Mouse (Mus musculus) common myeloid progenitor, adult 5-6 weeks (primary cell): ENCODE results near the gene Midn. TPM values are rescaled to one million over a fixed set of nuclear protein-coding genes. Genes with fewer than 3 reads are reported as not detected.

Experiments used
- ATAC-seq: replicated peaks from 2 replicates; pipeline ENCODE4 v1.8.0; 2016; ENCODE audit warnings: low read depth, mild to moderate bottlenecking, moderate TSS enrichment, inconsistent platforms; ENCODE audit not compliant: poor library complexity, severe bottlenecking
- total RNA-seq: library from RNA; stranded (forward); fragments of 200-1000, 187-1606 nt; gene quantifications from 2 replicates; pipeline ENCODE4 v1.2.3, GENCODE M21; 2017

Gene Midn
- 15.8 and 18.4 TPM in 2 replicates for total RNA-seq

GRCm38 (mm10) chr10:80147719-80148601, at the start of gene Midn:
Gene Midn (plus strand): TSS chr10:80148272.
- peak; percentile 12 for ATAC-seq

- no peak for ATAC-seq
Observed at GRCm38 (mm10) chr10:80098630-80099029, 49.4 kb upstream of the Midn start.

GRCm38 (mm10) chr10:80100982-80101381, 47.1 kb upstream of the Midn start:
- ATAC-seq = no peak

GRCm38 (mm10) chr10:80102216-80102915, 45.7 kb upstream of the Midn start:
- ATAC-seq = peak; percentile 72

- no peak for ATAC-seq
Observed at GRCm38 (mm10) chr10:80103032-80103431, 45.0 kb upstream of the Midn start.

GRCm38 (mm10) chr10:80104181-80104580, 43.9 kb upstream of the Midn start:
- ATAC-seq = no peak

GRCm38 (mm10) chr10:80105460-80105859, 42.6 kb upstream of the Midn start, which contains the start of gene Sbno2:
Gene Sbno2 (minus strand): TSS chr10:80105571.
- ATAC-seq = peak; percentile 57

GRCm38 (mm10) chr10:80105926-80106325, 42.1 kb upstream of the Midn start:
- ATAC-seq = no peak

GRCm38 (mm10) chr10:80107678-80108077, 40.4 kb upstream of the Midn start:
- ATAC-seq = no peak

- ATAC-seq = peak; percentile 52
Observed at GRCm38 (mm10) chr10:80114341-80115284, 33.5 kb upstream of the Midn start.

GRCm38 (mm10) chr10:80115290-80115943, 32.7 kb upstream of the Midn start, which contains the start of gene Stk11:
Gene Stk11 (plus strand): TSS chr10:80115803.
- peak; percentile 86 for ATAC-seq

GRCm38 (mm10) chr10:80115944-80116335, 32.1 kb upstream of the Midn start:
- ATAC-seq = no peak

GRCm38 (mm10) chr10:80116563-80116926, 31.5 kb upstream of the Midn start:
- no peak for ATAC-seq

GRCm38 (mm10) chr10:80116927-80117691, 31.0 kb upstream of the Midn start:
- ATAC-seq = peak; percentile 9

GRCm38 (mm10) chr10:80117736-80118135, 30.3 kb upstream of the Midn start:
- ATAC-seq = no peak

- ATAC-seq = no peak
Observed at GRCm38 (mm10) chr10:80118552-80118951, 29.5 kb upstream of the Midn start.

- no peak for ATAC-seq
Observed at GRCm38 (mm10) chr10:80120146-80120545, 27.9 kb upstream of the Midn start.

- no peak for ATAC-seq
Observed at GRCm38 (mm10) chr10:80121639-80122038, 26.4 kb upstream of the Midn start.
